Mouse (Mus musculus) CD8-positive naive resting alpha-beta T cell, adult 2 months (primary cell): Measurements from ENCODE around the gene Robo2.
"Not testable (repeated sequence)": the region's sequence is repeated elsewhere in the genome, so short reads cannot be mapped to it uniquely, and the experiment has no call there.

Source experiments
- DNase-seq, 2 experiments: peaks; one replicate each; pipeline ENCODE4 v3.0.0; 2022; ENCODE audit warnings: low read depth in 2 of 2, low spot score in 2 of 2

Robo2 gene

DNA sequence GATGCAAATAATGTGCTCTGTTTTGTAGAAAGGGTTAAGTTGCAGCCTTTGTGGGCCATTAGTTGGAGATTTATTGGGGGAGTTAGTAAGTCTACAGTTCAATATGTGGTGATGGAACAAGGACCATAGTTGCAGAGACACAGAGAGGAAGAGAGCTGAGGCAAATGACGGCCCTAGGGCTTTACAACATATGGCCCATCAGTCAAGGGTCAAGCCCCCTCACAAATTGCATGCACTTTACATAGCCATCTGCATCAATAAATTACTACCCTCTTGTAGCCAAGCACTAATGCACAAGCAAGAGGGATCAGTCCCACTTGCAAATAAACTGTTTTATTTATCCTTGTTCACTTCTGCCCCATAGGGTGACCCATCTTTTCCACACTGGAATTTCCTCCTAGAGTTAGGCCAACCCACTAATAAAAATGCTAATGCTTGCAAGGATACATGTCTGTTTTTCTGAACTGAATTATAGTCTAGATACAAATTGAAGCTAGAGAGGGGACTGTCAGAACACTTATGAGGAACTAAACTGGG is 194.7 kb downstream of the Robo2 start:
- DNase-seq, result no peak

DNA sequence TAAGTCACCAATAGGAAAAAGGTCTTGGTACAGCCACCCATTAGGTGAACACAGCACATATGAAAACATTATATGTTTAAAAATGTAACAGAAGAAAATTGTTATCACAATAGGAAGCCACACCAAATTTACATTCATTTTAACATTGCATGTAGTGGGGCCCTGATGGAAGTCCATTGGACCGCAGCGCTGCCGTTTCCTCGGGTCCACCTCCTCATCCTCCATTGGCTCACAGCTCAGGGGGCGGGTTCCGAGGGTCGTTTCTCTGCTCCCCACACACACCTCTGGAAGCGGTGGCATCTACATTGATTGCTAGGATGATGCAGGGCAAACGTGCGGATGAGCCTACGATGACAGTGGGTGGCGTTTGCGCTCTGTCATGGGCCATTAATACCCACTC is 195.8 kb downstream of the Robo2 start:
- DNase-seq, result no peak

DNA sequence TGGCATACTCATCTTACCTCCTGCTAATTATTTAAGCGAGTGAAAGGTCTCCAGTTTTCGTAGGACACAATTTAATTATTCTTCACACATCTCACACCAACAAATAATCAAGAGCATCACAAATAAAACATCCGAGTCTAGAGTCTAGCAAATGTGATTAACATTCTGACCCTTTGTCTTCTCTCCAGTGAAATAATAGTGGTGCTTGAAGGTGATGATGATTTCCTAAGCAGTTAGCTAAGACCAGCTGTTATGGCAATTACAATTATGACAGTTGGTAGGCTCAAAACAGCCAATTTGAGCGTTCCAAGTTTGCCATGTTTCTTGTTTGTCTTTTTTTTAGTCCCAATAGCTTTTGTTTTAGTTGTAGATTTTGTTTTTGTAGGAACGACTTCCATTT is 210.9 kb downstream of the Robo2 start:
- no peak for DNase-seq

DNA sequence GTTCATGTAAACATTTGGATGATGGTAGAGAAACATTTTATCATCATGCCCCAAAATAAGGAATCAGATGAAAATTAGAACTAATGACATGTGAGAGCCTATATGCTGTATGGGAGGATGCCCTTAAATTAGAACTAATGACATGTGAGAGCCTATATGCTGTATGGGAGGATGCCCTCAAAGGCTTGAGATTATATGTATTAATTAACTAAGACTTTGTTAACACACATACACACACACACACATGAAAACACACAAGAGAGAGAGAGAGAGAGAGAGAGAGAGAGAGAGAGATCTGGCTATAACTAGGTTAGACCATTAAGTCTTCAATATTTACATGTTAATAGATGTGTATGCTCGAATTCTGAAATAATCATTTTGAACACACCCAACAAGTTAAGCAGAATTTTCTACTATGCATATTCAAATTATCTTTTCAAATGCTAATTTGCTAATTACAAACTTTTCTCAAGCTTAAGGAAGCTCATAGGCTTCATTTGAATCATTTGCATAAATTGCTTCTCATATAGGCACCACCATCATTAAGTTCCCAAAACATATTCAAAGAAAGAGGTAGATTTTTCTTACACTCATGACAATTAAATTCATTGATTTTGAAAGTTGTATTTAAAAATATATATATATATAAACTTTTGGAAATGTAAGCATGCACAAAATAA is 211.5 kb downstream of the Robo2 start:
- DNase-seq, result no peak

DNA sequence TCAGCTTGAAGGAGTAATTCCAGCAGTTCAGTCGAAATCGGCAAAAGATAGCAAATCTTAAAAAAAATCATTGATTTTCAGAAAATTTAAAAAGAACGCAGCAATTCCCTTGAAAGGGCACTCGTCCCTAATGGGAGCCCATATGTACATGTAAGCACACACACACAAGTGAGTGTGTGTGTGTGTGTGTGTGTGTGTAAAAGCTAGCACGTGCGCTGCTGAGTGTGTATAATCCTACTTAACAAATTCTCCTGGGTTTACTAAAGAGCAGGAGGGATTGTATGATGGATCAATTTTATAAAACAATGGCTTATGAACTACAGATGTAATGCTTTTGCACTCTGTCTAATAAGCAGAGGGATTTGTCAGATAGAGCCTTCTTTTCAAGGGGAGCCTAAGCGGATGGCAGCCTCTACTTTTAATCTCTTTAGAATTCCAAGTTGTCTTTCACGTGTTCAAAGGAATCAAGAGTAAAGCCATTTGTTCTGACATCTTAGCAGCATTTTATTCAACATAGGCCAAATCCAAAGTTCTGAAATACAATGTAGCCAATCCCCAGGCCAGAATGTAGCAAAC is 218.6 kb downstream of the Robo2 start:
- no peak for DNase-seq

DNA sequence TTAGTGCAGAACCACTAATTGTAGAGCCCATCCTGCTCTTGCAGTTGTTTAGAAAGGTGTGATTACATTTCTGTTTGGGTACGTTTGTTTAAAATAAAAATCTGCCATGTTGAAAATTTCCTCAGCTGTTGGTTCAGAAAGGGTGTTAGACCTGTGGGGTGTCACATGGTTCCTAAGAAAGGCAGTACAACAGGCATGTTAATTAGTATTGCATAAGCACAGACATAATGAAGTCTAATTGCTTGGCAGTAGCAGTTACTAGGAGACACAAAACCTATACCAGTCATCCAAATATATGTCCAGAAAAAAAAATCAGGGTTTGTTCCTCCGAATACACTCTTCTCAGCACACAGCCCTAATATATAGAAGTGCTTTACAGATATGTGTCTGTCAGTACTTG is 220.0 kb downstream of the Robo2 start:
- DNase-seq, result no peak

DNA sequence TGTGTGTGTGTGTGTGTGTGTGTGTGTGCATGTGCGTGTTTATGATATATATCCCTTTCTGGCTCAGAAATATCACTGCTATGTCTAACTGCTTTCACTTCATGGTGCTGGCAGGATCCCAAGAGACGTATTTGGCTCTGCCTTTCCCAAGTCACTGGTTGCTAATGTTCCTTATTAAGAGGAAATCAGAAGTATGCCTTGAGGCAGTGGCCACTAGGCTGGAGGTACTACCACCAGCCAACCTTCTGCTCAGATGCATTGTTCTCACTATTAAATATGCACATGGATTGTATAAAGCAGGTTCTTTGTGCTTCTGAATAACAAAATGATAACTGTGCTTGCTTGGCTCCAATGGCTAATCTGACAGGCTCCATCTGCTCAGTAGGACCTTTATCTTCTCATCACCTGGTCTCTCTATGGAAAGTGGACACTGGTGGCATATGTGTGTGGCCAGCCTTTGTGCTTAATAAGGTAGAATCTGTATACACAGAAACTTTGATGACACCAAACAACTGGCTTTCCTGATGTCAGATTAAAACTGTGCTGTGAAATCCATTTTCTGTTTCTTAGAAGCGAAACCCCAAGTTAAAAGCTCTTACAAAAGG is 229.0 kb downstream of the Robo2 start:
- DNase-seq, result no peak

DNA sequence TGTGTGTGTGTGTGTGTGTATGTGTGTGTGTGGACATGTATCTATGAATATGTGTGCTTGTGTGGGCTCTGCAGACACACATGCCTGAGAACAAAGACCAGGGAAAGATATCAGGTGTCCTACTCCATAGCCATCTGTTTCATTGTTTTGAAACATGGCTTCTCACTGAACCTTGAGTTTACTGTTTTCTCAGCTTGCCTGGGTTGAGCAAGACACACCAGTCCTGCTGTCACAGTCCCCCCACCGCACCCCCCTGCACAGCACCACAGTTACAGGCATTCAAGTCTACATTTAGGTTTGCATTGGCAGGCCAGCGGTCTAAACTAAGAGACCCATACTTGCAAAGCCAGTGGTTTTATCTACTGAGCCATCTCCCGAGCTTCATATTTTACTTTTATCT is 239.0 kb downstream of the Robo2 start:
- no peak for DNase-seq

DNA sequence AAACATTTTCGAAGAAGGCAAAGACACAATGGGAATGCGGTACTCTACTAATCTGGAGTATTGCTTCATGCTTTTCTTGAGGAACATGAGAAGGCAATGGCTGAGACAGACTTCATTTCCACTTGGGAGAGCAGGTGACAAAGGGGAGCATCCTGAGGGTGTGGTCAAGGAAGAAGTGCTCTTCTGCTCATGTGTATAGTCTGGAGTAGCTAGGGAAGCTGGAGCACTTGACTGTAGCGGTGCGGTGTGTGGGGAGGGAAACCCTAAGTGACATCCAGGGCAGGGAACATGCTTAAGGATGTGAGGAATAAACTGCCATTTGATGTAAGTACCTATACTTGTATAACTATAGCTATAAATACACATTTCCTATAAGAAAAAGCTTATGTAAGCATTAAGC is 242.0 kb downstream of the Robo2 start:
- no peak for DNase-seq

DNA sequence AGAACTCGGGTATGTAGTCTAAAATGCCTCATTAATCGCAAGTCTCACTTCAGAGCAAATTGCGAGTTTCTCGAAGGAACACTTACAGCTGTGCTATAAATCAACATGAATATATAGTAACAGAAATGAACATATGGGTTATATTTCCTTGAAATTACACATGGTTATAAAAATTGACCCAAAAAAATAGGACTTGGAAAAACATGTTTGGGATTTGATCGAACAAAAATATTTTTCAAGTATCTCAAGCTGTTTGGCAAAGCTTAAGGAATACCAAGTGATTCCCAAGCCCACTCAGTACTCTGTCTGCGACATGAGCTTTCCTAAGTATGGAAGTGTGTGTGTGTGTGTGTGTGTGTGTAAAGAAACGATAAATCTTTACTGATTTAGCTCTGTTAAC is 242.5 kb downstream of the Robo2 start:
- no peak for DNase-seq

DNA sequence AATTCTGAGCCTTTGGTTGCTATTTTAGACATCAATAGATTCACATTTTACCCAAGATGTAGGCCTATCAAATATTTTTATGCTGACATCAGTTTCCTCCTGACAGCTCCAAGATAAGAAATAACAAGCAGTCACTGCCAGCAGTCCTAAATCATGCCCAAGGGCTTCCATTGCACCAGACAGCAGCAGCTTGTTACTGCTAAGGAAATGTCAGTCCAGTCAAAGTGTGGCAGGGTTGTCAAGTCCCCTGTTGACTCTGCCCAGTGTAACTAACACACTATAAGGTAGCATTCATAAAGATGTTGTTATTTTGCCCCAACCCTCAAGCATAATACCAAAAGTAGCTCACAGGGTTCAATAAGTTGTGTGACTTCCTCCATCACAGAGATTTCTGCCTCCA is 243.8 kb downstream of the Robo2 start:
- no peak for DNase-seq

DNA sequence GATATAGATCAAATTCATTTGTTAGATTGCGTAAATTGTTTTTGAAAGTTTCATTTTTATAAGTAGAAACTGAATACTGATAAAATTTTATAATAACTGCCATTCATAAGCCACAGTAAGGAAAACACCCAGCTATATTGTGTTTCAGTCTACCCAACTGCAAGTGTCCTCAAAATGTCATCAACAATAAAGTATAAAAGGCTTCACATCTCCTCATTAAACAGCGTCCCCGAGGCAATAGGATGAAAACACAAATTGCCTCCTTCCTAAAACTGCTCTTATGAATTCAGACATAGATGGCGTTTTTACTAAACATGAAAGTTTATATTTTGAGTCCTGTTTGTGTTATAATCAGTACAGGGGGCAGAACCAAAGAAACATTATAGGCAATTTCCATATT is 249.6 kb downstream of the Robo2 start:
- DNase-seq, result no peak

DNA sequence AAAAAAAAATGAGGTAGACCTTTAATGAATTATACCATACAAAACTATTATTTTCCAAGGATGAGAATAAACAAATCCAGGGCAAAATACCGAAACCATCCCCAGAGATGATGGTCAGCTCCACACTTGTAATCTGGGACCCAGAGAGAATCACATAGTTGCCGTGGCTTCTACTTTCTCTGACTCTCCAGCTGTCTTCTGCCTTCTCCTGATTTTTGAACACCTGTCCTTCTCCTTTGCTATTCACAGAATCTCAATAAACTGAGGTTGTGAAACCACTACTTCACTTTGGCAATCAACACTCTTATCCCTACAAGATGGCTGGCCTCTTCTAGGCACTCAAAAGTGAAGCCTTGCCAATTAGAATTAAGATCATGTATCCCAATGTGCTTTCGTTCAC is 252.4 kb downstream of the Robo2 start:
- no peak for DNase-seq

DNA sequence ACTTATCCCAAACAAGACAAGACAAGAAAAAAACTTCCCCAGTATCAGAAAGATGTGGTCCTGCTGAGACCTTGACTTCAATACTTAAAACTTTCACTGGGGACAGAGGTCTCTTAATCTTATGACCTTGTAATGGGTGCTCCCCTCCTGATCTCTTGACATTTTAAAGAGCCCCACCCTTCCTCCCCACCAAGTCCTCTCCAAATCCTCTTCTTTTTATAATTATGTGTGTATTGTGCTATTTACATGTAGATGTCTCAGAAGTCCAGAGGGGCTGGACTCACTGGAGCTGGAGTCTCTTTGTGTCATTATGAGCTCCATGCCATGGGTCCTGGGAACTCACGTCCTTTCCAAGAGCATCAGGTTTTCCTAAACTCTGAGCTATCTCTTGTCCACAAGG is 275.4 kb downstream of the Robo2 start:
- DNase-seq, result no peak

DNA sequence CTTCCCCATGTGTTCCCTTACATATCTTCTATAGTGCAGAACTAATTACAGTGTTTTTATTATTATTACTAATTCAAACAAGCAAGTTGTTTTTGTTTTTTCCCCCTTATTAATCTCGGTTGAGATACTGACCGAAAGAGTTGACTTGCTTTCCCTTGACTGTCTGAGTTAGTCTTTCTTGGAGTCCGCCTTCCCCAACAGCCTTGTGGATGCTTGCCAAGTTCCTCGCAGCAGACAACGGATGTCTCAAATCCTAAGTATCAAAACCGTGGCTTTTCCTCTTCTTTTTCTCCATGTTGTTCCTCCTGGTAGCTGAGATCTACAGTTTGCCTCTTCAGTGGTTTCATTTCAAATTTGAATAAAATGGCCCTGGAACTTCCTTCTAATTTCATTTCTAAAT is 278.8 kb downstream of the Robo2 start:
- no peak for DNase-seq

DNA sequence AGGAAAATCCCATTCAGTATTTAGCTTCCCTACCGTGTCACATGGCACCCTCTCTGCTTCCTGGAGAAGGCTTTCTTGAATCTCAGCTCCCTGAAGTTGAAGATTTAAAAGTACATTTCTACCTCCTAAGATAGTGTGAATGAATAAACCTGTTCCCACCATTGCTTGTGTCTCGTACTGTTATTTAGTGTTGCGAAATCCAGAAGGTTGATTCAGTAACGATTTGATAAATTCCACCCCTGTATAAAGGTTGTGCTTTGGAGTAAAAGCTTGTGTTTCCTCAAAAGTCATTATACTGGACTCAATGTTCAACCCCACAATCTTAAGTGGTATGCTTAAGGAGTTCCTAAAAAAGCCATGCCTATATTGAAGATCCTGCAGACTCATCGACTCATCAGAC is 280.3 kb downstream of the Robo2 start:
- DNase-seq, result no peak

DNA sequence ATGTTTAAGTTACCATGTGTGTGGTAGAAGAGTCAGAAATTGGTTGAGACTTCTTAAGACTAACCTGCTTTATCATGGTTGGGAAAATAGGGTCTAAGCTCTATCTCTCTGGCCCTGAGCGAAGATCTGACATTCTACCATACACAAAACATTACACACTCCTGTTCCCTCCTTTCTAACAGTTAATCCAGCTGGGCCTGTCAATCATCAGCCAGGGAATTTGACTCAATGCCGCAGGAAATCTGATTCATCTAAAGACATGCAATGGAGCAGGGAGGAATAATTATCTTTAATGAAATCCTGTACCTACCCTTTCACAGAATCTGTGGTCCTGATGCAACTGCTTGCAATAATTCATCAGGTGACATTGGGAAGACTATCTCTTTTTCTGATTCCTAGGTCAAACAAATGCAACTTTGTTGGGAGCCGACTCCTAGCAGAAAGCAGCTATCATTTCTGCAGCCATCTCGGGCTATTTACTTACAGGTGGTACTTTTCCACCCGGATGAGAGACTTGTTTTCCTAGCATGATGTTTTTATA is 283.1 kb downstream of the Robo2 start:
- DNase-seq, result no peak

DNA sequence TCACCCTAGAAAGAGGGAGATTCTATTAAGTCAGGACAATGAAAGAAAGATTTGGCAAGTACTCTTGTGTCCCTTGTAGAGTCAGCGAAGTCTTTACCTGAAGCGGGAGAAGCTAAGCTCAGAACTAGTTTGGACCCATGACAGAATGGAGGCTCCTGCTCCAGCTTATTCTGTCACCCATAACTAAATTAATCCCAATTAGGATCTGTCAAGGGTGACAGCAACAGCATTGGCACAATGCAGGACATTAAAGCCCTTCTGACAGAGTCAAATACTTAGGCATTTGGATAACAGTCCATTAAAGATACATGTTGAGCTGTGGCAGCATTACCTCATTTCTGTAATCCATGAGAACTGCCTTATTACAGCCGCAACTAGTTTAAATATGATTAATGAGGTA is 298.5 kb downstream of the Robo2 start:
- DNase-seq, result no peak

DNA sequence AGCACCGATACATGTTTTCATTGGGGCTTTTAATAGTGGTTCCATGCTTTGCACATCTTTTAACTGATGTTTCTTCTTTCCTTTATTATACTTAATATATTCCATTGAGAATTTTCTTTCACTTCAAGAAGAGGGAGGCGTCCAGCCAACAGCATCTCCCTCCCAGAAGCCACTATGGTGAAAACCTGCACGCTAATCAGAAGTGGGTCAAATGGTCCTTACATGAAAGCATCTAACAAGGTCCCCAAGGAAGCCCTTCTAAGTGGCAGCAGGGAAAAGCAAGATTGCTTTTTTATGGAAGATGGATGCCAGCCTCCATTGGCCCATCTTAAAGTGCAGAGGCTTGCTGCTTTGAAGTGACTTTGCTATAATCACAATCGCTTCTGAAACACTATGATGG is 300.5 kb downstream of the Robo2 start:
- DNase-seq, result no peak

DNA sequence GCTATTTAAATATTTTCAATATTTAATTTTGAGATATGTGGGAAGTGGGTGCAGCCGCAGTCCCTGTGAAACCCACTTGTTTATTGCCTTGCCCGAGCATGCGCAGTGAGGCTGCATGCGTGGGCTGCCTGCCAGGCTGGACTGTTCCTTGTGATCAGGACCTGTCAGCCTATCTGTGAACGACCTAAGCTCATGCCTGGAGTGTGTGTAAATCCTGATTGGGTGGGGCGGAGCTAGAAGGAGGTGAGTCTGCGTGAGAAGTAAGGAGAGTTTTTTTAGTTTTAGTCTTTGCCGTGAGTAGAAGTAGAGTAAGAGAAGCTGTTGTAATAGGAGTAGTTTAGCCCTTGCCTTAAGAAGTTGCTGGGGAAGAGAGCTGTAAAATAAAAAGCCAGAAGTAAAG is 307.2 kb downstream of the Robo2 start:
- DNase-seq, result not testable (repeated sequence)

DNA sequence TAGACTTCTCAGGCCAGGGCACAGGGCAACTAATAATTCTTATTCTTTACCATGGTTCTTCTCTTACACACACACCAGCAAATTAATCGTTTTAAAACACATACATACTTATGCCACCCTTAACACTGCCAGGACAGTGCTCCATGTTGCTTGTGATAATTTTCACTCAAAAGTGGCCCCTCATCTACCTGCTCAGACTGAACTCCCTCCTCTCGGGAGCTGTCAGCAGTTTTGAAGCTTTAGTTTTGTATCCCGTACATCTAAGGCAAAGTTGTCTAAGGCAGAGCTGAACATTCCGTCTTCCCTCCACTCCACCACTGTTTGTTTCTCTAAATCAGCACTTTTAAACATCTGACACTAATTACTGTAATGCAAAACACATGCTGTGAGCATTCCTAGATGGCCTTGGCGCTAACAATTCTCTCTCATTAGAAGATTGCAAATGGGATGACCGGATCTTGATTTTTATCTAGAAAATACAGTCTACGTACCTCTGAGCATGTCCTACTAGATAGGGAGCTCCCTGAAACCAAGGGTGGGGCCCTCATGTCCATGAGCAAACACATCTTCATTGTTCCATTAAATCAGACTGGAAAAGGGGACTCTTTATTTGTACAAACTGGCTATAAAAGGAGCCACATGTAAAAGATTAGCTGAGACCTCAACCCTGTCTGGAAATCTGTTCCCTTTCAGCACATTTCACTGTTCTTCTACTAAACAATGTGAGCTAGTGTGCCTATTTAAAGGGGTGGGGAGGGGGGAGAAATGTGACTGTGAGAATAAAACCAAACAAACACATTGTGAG is 318.4 kb downstream of the Robo2 start:
- DNase-seq, result no peak

DNA sequence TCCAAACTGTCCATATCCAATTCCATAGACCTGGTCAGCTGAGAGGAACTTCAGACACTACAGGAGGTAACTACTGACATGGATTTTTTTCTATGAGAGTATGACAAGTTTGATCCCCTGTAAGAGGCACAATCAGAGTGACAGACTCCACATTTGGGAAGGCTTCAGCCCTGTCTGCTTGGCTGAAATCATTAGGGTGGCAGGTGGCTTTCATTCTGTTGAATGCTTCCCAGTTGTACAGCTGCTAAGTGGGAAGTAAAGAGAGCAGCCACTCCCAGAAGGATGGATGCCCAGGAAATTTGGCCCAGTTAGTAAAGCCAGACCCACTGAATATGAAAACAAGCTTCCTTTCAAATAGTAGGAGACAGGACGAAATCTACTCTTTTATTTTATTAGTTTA is 321.7 kb downstream of the Robo2 start:
- DNase-seq, result no peak
